Mouse (Mus musculus) urinary bladder, adult 18-20 months (tissue): ENCODE data around the gene Itfg2.
"Not testable (repeated sequence)": the region's sequence is repeated elsewhere in the genome, so short reads cannot be mapped to it uniquely, and the experiment has no call there.

Experiments
- DNase-seq, 2 experiments: peaks; one replicate each; pipeline ENCODE4 v3.0.0; 2022; ENCODE audit warnings: low spot score in 2 of 2, mixed read lengths in 2 of 2

Itfg2 gene

GRCm38 (mm10) chr6:128383752-128384151, 41.0 kb downstream of the Itfg2 start:
- no peak for DNase-seq

- no peak for DNase-seq
Measured at GRCm38 (mm10) chr6:128381254-128381653, 43.5 kb downstream of the Itfg2 start.

- DNase-seq = not testable (repeated sequence)
Measured at GRCm38 (mm10) chr6:128380594-128381167, 44.0 kb downstream of the Itfg2 start.

DNA sequence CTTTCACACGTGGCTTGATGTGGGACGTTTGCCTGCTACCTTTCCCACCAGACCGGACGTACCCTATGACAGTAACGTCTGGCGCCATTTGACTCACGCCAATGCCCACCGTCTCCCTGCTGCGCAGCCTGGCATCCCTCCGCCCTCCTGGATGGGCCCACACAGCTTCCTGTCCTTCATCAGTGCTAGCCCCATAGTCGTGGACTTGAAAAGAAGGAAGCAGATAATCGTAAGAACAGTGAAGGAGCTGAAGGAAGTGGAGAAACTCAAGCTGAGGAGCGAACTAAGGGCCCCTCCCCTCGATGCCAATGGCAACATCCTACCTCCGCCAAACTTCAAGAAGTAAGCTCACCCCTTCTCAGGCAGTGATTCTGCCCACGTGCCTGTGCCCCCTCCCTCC, 45.1 kb downstream of the Itfg2 start:
- no peak for DNase-seq

DNA sequence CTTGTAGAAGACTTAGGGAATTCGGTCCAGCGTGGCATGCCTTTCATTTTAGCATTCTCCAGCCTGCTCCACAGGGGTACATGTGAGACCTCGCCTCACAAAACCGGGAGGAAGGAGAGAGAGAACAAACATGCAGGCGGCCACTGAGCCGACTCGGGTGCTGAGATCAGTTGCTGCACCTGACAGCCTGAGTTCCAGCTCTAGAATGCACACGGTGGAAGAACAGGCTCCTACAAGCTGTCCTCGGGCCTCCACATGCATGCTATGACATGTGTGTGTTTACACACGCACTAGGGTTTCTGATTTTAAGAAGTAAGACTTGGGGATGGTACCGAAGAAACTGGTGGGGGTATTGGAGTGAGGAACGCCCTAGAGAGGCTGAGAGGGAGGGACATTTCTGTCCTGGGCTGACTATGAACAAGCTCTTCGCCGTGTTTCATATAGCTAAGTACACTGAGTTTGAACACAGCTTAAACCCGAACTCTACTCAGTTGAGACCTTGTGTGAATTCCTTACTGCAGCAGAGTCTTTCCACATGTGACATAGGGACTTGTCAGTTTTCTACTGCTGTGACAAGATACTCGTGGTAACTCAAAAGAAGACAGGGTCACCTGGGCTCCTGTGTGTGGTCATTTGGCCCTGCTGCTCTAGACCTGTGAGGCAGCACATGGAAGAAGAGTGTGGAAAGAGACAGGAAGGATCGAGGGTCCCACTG, 48.2 kb downstream of the Itfg2 start:
- peak in 1 of 2 experiments; percentile 34 for DNase-seq

DNA sequence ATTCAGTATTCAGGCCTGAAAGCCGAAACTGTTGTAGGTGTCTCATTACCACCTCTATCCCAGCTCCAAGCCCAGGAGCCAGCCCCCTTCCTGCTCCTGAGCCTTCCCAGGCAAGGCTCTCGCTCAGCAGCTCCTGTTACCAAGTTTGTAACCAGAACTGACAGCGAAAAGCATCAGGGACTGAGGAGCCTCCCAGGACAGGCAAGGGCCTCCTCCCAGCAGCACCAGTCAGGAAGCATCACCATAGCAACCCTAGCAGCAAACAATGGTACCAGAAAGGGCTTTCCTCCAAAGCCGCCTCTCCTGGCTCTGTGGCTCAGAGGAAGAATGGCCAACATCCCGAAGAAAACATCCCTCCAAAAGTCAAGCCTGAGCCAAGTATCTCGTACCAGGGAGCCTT, 49.5 kb downstream of the Itfg2 start, which contains the start of the genes Tex52 and Gm44596:
Tex52 (plus strand) TSS at position 265 of the 400 bp plus-strand sequence.
Gm44596 (plus strand) TSS at position 312 of the 400 bp plus-strand sequence.
- no peak for DNase-seq

DNA sequence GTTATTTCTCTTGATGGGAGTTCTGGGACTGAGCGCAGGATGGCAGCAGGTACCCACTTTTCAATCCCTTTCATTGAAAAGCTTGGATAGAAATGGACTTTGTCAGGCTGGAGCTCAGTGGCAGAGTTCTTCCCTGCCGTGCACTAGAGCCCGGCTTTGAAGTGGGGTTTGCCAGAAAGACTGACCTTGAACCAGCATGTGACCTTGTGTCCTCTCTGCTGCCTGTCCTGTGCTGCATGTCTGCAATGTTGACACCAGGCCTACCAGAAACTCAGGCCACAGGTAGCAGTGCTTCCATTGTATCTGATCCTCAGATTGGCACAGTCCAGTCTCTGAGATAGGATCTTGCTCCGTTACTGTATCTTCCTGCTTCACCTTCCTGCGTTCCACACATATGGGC, 54.7 kb downstream of the Itfg2 start:
- no peak for DNase-seq

DNA sequence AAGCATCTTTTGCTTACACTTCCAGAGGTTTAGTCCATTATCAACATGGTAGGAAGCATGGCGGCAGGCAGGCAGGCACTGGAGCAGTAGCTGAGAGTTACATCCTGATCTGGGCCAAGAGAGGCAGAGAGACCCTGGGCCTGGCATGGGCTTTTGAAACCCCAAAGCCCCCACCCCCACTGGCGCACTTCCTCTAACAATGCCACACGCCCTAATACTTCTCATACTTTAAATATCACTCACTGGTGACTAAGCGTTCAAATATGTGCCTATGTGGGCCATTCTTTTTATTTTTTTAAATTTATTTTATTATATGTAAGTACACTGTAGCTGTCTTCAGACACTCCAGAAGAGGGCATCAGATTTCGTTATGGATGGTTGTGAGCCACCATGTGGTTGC, 58.3 kb downstream of the Itfg2 start:
- DNase-seq = no peak

- no peak for DNase-seq
Measured at GRCm38 (mm10) chr6:128364721-128365120, 60.0 kb downstream of the Itfg2 start.

GRCm38 (mm10) chr6:128363007-128363825, 61.5 kb downstream of the Itfg2 start:
- no peak for DNase-seq

- DNase-seq = peak; percentile 75 to 82
Measured at GRCm38 (mm10) chr6:128362381-128363006, 62.2 kb downstream of the Itfg2 start, which contains the start of the genes Rhno1 and Foxm1. Rhno1 (minus strand) TSS chr6:128362911. Foxm1 (plus strand) TSS chr6:128362967.

DNA sequence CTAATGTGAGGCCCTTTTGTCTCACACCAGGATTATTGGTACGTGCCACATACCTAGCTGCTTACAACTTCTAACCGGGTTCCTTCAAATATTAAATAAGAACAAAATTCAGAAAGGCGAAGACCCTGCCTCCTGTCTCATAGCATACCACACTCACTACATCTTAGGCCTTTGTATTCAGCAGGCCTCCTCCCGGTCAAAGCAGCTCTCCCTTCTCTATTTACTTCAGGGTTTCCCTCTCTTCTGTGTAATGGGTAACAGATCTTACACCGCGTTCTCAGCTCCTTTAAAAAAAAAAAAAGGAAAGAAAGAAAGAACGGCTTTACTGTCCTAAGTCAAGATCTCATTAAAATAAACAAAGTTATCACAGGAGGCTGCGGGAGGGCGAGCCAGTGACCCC, 62.8 kb downstream of the Itfg2 start:
- DNase-seq = no peak
